Mouse (Mus musculus): ENCODE measurements around the gene Phex.

The Phex gene

DNA sequence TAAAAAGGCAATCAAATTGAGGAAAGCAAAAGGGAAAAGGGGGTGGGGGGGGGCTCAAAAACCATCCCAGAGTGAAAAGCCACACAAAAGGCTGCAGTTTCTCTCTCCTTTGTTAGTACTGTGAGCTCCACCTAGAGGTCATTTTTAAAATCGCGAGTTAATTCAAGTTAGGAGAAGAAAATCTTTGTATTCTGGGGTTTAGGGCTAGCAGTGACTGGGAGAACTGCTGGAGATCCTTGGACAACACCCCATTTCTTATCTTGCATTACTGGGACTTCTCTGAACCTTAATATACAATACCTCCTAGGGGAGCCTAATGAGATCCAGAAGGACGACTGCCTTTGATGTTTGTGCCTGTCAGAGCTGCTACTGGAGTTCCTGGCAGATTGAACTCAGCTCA is 107.7 kb downstream of the Phex start:
- DNase-seq (ENCODE audit: low spot score in 2 of 2): peak in 1 of 2 experiments; percentile 17

DNA sequence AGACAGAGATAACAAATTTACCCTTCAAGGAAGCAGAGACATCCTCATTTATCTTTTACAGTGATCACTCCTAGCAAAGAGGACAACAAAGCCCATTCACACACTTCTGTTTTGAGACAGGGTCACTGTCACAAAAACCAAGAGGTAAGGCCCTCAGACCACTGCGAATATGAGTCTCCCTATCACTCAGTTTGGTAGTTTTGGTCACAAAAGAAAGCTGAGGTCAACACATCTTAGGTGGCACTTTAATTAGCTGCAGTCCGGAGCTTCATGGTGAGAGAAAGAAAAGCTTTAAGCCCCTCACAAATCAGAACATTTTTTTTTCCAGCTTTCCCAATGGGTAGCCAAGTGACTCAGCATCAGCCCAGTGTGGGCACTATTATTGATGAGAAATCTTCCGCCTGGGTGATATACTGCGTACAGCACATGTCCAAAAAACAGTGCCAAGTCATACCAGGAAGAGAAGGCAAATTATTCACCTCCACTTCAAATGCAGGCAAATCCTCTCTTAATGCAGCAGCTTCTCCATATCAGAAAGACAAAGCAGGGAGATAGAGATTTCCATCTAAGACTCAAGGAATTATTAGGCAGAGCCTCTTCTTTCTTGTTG is 108.2 kb downstream of the Phex start:
- DNase-seq (ENCODE audit: low spot score in 2 of 2): no peak

DNA sequence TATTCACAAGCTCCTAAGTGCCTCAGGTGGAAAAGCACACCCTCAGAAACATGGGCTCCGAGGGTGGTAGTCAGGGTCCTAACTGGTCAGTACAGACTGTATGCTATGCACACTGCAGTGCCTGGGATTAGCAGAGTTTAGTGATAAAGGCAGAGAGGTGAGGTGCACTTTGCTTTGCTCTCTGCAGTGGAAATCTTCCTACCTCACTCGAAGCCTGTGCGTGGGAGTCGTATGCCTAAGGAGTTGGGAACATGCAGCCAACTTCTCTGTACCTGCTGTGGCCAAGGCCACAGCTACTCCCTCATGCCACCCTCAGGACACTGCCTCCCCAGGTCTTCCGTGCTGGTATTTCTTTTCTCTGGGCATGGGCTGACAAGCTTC is 109.3 kb downstream of the Phex start:
- DNase-seq (ENCODE audit: low spot score in 2 of 2): no peak

DNA sequence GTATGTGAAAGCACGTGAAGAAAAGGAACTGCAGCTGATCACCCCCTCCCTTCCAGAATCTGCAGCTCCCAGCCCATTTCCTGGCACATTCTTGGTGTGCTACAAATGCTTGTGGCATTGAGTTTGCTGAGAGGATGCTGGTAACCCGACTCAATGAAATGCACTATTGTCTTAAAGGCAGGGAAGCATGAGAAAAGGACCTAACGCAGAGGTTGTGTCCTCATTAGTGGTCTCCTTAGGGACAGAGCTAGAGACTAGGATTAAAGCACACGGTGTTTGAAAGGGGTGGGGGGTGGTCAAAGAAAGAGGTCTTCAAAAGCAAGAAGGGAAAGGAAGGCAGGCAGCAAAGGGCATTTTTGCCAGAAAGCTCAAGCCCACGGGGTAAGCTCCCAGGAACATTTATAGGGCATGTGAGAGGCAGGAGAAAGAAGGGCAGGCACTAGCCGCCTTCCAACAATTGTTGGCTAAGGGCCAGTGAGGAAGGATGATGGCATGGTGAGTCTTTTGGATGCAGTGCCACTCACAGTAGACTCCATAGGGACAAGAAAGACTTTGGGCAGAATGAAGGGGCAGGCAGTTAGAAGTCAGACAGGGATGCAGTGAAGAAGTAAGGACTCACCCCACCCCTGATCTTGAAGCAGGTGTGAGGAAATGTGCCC is 109.8 kb downstream of the Phex start:
- DNase-seq (ENCODE audit: low spot score in 2 of 2): peak in 1 of 2 experiments; percentile 13

DNA sequence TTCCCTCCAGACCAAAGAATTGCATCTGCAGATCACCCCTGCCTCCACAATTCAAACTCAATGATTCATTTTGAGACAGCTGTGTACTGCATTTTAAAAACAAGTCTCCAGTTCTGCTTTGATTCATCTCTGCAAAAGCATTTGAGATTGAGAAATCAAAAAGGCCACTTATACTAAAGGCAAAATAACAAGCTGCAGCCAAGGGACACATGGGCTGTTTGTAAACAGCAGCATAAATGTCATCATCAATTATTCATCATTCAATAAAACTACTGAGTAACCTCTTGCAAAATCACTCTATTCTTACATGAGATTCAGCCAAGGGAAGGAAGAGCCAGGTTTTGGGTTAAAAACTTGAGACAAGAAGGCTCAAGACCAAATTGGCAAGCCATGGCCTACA is 122.7 kb downstream of the Phex start:
- DNase-seq (ENCODE audit: low spot score in 2 of 2): no peak

DNA sequence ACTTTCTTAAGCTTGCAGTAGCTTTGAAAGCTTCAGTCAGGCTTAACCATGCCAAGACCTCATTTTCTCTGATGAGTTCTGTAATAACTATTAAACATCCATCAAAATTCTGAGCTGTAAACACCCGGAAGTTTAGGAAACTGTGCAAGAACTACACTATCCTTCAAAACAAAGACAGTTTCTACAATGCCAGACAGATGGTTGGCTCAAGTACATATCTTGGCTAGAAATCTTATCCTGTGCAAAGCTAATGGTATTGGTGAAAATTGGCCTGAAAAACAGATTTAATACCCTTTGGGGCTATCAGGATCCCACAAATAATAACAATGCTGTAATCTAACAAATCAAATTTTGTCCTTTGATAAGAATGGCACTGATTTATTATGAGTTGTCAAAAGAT is 138.5 kb downstream of the Phex start:
- DNase-seq (ENCODE audit: low spot score in 2 of 2): no peak

DNA sequence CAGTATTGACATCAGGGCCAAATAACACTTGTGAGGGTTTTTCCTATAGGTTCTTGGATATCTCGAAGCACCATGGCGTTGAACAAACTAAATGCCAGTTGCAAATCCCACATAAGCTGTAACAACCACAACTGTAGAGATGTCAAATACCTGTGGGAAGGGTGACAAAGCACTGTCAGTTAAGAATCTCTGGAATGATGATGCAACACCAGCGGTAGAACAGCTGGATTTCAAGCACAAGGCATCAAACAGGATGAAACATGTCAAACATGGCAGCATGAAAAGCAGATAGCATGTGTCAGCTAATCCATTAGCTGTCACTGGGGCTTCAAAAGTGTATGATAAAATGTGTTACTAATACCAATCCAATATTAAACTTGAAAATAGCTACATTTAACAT is 141.8 kb downstream of the Phex start:
- DNase-seq (ENCODE audit: low spot score in 2 of 2): no peak

DNA sequence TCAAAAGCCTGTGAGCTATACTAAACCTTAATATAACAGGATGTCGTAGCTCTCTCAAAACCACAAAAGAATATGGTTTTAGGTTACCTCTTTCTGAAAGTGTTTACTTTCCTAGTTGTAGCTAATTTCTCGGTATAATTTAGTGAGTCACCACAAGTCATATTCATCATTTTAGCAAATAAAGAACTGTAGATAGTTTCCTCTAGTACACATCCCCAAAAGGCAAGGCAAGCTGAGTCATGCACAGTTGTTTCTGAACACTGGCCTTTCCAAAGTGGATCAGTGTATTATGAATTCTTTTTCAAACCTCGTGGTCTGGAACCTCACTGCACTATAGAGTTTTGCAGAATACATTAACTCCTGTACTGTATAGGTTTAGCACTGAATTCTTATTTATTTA is 143.5 kb downstream of the Phex start:
- no peak for DNase-seq (ENCODE audit: low spot score in 2 of 2)

DNA sequence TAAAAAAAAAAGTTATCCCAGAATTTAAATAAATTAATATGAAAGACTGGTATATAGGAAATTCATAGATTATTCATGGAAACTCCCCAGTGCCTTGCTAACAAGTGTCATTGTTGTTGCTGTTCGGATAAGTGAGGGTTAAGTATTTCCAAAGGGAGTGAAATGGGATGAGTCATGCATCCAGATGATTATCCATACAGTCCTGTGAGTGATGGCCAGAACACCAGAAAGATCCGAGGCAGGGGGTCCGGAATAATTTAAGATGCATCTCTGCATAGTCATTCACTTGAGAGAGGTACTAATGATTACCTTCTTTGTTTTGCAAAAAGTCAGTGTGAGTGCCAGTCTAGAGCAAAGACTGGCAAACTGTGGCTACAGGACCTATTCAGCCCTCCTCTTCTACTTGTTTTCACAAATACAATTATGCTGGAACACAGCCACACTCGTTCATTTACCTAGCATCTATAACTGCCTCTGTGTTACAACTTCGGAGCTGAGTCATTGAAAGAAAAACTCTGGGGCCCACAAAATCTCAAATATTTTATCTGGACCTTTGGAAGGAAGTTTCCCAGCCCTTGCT is 145.3 kb downstream of the Phex start:
- no peak for DNase-seq (ENCODE audit: low spot score in 2 of 2)

DNA sequence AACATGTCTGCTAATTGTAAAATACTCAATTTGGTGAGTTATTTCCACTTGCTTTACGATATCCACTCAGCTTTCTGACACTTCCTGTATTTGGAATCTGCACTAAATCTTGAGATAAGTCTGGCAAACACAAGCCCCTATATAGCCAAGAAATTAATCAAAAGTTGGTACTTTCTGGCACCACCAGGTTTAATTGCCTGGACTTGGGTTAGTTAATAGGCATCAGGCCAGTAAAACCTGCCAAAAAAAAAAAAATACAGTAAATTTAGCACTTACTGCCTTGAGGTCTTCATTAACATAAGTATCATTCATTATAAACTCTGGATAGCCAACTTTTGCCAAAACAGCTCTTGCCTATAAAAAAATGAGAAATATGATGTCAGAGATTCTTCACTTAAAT is 147.0 kb downstream of the Phex start:
- DNase-seq (ENCODE audit: low spot score in 2 of 2): no peak

DNA sequence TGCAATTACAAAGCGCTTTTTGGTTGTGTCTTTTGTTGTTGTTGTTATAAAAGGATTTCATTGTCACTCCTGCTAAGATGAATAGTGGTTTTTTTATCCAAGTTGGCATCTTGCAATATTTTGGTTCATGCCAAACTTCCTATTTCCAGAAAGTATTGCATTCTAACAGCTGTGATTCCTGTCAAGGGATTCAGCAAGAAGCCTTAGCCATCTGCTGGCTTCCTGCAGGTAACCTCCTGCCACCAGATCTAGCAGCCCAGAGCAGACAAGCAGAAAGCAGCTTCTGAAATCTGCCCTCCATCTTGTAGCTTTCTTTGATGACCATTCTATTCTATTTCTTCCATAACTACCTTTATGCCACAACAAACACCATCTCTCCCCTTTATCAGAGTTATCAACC is 212.4 kb downstream of the Phex start:
- DNase-seq (ENCODE audit: low spot score in 2 of 2): peak in 1 of 2 experiments; percentile 3

DNA sequence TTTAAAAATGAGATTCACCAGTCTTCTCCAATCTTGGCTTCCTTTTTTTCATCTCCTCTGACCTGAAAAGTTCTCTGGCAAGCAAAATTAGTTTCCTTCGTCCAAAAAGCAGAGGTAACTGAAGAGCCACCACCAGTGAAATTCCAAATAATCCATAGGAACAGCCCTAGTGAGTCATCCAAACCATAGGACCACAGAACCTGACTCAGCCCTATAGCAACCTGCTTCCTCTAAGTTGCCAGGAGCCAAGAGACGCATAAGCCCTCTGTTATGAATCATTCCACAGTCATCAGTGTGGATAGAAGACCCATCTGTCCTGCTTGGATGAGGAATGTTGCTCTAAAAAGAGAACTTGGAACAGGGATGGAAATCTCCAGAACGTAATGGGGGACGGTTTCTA is 230.9 kb downstream of the Phex start:
- DNase-seq (ENCODE audit: low spot score in 2 of 2): no peak

DNA sequence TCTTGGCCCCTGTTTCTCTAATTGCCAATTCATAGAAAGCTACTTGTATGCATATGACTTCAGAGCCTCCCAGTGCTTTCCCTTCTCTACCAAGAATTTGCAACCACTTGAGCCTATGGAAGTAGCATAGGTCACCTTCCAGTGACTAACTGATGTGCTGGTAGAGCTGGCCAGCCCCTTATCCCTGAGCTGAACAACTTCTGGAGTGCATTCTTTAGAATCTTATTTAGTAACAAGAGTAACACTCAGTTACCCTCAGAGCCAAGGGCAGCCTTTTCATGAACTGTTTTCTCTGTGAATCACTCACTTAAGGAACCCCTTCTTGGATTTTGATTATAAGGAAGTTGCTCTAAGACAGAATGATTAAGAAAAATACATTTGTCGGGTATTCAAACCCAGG is 234.3 kb downstream of the Phex start:
- no peak for DNase-seq (ENCODE audit: low spot score in 2 of 2)

DNA sequence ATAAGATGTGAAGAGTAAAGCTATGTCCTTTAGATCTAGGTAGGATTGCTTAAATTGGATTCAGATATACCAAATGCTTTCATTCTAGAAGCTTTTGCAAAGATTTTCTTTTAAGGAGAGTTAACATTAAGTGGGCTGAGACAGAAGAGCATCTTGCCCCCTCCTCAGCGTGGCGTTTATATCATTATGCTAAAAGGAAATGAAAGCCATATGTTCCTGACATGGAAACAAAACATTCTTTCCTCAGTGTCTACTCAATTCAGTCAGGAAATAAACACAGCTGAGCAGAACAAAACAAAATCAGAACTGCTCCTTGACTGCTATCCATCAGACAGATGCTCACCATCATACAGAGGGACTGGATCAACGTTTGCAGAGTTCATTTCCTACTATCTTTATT is 251.0 kb downstream of the Phex start:
- DNase-seq (ENCODE audit: low spot score in 2 of 2): no peak

DNA sequence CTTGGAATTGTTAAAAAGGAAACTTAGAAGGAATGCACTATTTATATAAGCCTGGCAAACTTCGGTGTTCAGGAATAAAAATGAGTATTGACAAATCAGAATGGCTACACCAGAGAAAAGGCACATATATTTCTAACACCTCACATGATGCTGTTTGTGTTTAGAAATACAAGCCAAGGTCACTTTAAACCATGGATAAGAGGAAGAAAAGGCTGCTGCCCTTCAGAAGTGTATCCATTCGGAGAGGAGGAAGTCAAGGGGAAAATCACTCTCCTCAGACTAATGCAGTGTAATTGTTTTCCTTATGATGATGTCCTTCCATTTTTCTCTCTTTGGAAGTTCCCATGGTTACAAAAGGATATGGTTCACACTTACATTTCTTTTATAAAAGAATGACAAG is 251.7 kb downstream of the Phex start:
- no peak for DNase-seq (ENCODE audit: low spot score in 2 of 2)

DNA sequence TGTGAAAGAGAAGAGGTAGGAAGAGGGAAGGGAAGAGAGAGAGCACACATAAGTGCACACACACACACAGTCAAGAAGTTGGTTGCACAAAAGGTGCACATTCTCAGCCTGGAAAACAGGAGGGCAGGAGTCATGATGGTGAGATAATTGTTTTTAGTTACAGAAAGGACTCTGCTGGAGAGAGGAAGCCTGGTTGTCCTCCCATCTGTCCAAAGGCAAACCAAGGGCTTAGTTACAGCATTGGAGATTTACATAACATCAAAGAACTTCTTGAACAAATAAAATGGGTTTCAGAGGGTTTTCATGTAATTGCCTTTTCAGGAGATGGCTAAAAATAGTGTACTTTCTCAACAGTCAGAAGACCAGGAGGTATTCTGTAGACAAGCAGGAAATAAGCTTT is 270.4 kb downstream of the Phex start:
- no peak for DNase-seq (ENCODE audit: low spot score in 2 of 2)

DNA sequence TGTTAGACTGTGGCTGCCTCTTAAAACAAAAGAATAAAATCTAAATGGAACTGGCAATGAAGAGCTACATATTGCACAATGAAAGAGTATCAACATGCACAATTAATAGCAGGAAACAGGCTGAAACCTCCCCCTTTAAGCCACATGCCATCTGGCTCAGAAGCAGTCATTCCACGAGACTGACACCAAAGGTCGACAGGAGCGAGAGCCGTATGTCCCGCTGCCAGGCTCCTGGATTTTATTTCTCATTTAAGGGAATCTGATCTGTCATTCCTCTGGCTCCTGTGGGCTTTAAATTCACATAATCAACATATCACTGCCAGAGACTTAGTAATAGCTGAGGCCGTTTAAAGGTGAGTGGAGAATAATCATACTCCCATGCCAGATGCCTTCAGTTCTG is 275.5 kb downstream of the Phex start:
- no peak for DNase-seq (ENCODE audit: low spot score in 2 of 2)

Data from cerebellum, postnatal 4 days (tissue).